Mouse (Mus musculus): ENCODE measurements around the gene Muc5ac. TPM values are rescaled to one million over a fixed set of nuclear protein-coding genes. Genes with fewer than 3 reads are reported as not detected.
A peak's percentile ranks its signal among the peaks of the same experiment; 100 is the strongest.

The Muc5ac gene
- not detected in 2 replicates for polyA plus RNA-seq (2015; fragmentation: Nextera tagmentation; extraction: Ambion mirVana)

- ATAC-seq (ENCODE audit: insufficient read depth) = no peak
- no peaks in the 10 kb centered on the region for H3K9me3 ChIP-seq (replicated peaks)
- 59% methylated on average over 6 of the region's 6 CpGs for WGBS (ENCODE audit: insufficient replicate concordance)
- H3K27me3 ChIP-seq = peaks cover 73% of the 10 kb centered on the region
- H3K9ac ChIP-seq = no peak within 1 kb of the TSS
- no peak within 1 kb of the TSS for H3K4me3 ChIP-seq (replicated peaks)
- no peak within 1 kb of the TSS for H3K4me2 ChIP-seq
- H3K27ac ChIP-seq (replicated peaks) = no peak within 1 kb of the TSS
- H3K36me3 ChIP-seq (replicated peaks) = no peaks in the 10 kb centered on the region
- no peaks in the 10 kb centered on the region for H3K4me1 ChIP-seq (replicated peaks)
These were observed at the start of gene Muc5ac for GRCm38 (mm10) chr7:141788677-141789452. Gene Muc5ac (plus strand): TSS chr7:141788972.

GRCm38 (mm10) chr7:141747451-141748100 lies 41.2 kb upstream of the Muc5ac start:
- Histone ChIP-seq H3K4me3 (replicated peaks) (no peak overlapping the region), H3K9ac (no peak overlapping the region), H3K4me1 (replicated peaks) (no peaks in the 10 kb centered on the region), H3K36me3 (replicated peaks) (no peaks in the 10 kb centered on the region), H3K9me3 (replicated peaks) (no peaks in the 10 kb centered on the region), H3K27ac (replicated peaks) (no peak overlapping the region), H3K27me3 (peaks cover 13% of the 10 kb centered on the region; the same call in 1 of the 2 replicates), H3K4me2 (no peak overlapping the region)
- 57% methylated on average over 7 of the region's 7 CpGs for WGBS (ENCODE audit: insufficient replicate concordance)
- no peak for ATAC-seq (ENCODE audit: insufficient read depth)

GRCm38 (mm10) chr7:141752513-141752912 lies 36.3 kb upstream of the Muc5ac start:
- Histone ChIP-seq H3K4me1 (replicated peaks) (no peaks in the 10 kb centered on the region), H3K36me3 (replicated peaks) (no peaks in the 10 kb centered on the region), H3K9me3 (replicated peaks) (no peaks in the 10 kb centered on the region), H3K4me2 (no peak overlapping the region), H3K27me3 (peaks cover 42% of the 10 kb centered on the region), H3K4me3 (replicated peaks) (no peak overlapping the region), H3K9ac (no peak overlapping the region), H3K27ac (replicated peaks) (no peak overlapping the region)
- no peak for ATAC-seq (ENCODE audit: insufficient read depth)
- WGBS (ENCODE audit: insufficient replicate concordance) = 57% methylated on average over 6 of the region's 6 CpGs

- no peaks in the 10 kb centered on the region for H3K9me3 ChIP-seq (replicated peaks)
- ATAC-seq (ENCODE audit: insufficient read depth) = no peak
- no peak overlapping the region for H3K27ac ChIP-seq (replicated peaks)
- WGBS (ENCODE audit: insufficient replicate concordance) = 48% methylated on average over 4 of the region's 4 CpGs
- no peaks in the 10 kb centered on the region; the same call in 1 of the 2 replicates for H3K4me1 ChIP-seq (replicated peaks)
- peaks cover 49% of the 10 kb centered on the region for H3K27me3 ChIP-seq
- H3K4me2 ChIP-seq = no peak overlapping the region
- H3K9ac ChIP-seq = no peak overlapping the region
- no peak overlapping the region for H3K4me3 ChIP-seq (replicated peaks)
- no peaks in the 10 kb centered on the region for H3K36me3 ChIP-seq (replicated peaks)
These were observed 32.9 kb upstream of the Muc5ac start for GRCm38 (mm10) chr7:141755831-141756230.

GRCm38 (mm10) chr7:141758291-141758690 lies 30.5 kb upstream of the Muc5ac start:
- ATAC-seq (ENCODE audit: insufficient read depth) = no peak
- WGBS (ENCODE audit: insufficient replicate concordance) = 34% methylated on average over 4 of the region's 4 CpGs
- Histone ChIP-seq H3K4me1 (replicated peaks) (no peaks in the 10 kb centered on the region; the same call in 1 of the 2 replicates), H3K9me3 (replicated peaks) (no peaks in the 10 kb centered on the region), H3K27ac (replicated peaks) (no peak overlapping the region), H3K36me3 (replicated peaks) (no peaks in the 10 kb centered on the region), H3K27me3 (peaks cover 62% of the 10 kb centered on the region), H3K9ac (no peak overlapping the region), H3K4me3 (replicated peaks) (no peak overlapping the region), H3K4me2 (no peak overlapping the region)

- Histone ChIP-seq H3K9ac (peak overlapping the region; percentile 57), H3K9me3 (replicated peaks) (no peaks in the 10 kb centered on the region), H3K4me3 (replicated peaks) (peak overlapping the region; percentile 30; the same call in 1 of the 2 replicates), H3K4me1 (replicated peaks) (peaks cover 84% of the 10 kb centered on the region), H3K4me2 (peak overlapping the region; percentile 70), H3K27me3 (peaks cover 20% of the 10 kb centered on the region), H3K36me3 (replicated peaks) (no peaks in the 10 kb centered on the region), H3K27ac (replicated peaks) (peak overlapping the region; percentile 91)
- WGBS (ENCODE audit: insufficient replicate concordance) = 52% methylated on average over 3 of the region's 3 CpGs
- ATAC-seq (ENCODE audit: insufficient read depth) = peak; percentile 67
These were observed 18.3 kb upstream of the Muc5ac start for GRCm38 (mm10) chr7:141770521-141770920.

GRCm38 (mm10) chr7:141770988-141771387 lies 17.8 kb upstream of the Muc5ac start:
- no peaks in the 10 kb centered on the region for H3K36me3 ChIP-seq (replicated peaks)
- no peaks in the 10 kb centered on the region for H3K9me3 ChIP-seq (replicated peaks)
- peak overlapping the region; percentile 59 for H3K9ac ChIP-seq
- WGBS (ENCODE audit: insufficient replicate concordance) = 11% methylated on average over 8 of the region's 8 CpGs
- peak overlapping the region; percentile 30 for H3K4me3 ChIP-seq (replicated peaks)
- H3K4me2 ChIP-seq = peak overlapping the region; percentile 70
- peak overlapping the region; percentile 91 for H3K27ac ChIP-seq (replicated peaks)
- ATAC-seq (ENCODE audit: insufficient read depth) = peak; percentile 99
- H3K27me3 ChIP-seq = peaks cover 18% of the 10 kb centered on the region
- peaks cover 86% of the 10 kb centered on the region for H3K4me1 ChIP-seq (replicated peaks)

- 42% methylated on average over 1 of the region's 1 CpGs for WGBS (ENCODE audit: insufficient replicate concordance)
- no peak for ATAC-seq (ENCODE audit: insufficient read depth)
- H3K9ac ChIP-seq = peak overlapping the region; percentile 59; the same call in 1 of the 2 replicates
These were observed 16.7 kb upstream of the Muc5ac start for GRCm38 (mm10) chr7:141772058-141772557.

GRCm38 (mm10) chr7:141774855-141775254 lies 13.9 kb upstream of the Muc5ac start:
- Histone ChIP-seq H3K4me2 (no peak overlapping the region), H3K4me1 (replicated peaks) (peaks cover 61% of the 10 kb centered on the region), H3K9ac (no peak overlapping the region), H3K27me3 (peaks cover 41% of the 10 kb centered on the region), H3K36me3 (replicated peaks) (no peaks in the 10 kb centered on the region), H3K4me3 (replicated peaks) (no peak overlapping the region), H3K27ac (replicated peaks) (0 out of 2 replicates have a peak overlapping the region, but pooled peaks have one; percentile 14), H3K9me3 (replicated peaks) (no peaks in the 10 kb centered on the region)
- no peak for ATAC-seq (ENCODE audit: insufficient read depth)
- WGBS (ENCODE audit: insufficient replicate concordance) = 27% methylated on average over 2 of the region's 2 CpGs

More at GRCm38 (mm10) chr7:141772058-141772557, 16.7 kb upstream of the Muc5ac start:
- peaks cover 21% of the 10 kb centered on the region for H3K27me3 ChIP-seq
- H3K4me3 ChIP-seq (replicated peaks) = no peak overlapping the region
- peaks cover 78% of the 10 kb centered on the region for H3K4me1 ChIP-seq (replicated peaks)
- H3K4me2 ChIP-seq = peak overlapping the region; percentile 70; the same call in 1 of the 2 replicates
- H3K27ac ChIP-seq (replicated peaks) = peak overlapping the region; percentile 91
- no peaks in the 10 kb centered on the region for H3K9me3 ChIP-seq (replicated peaks)
- H3K36me3 ChIP-seq (replicated peaks) = no peaks in the 10 kb centered on the region

- Histone ChIP-seq H3K4me3 (replicated peaks) (no peak overlapping the region), H3K27ac (replicated peaks) (no peak overlapping the region), H3K4me1 (replicated peaks) (peaks cover 47% of the 10 kb centered on the region), H3K27me3 (peaks cover 54% of the 10 kb centered on the region), H3K36me3 (replicated peaks) (no peaks in the 10 kb centered on the region), H3K9ac (no peak overlapping the region), H3K9me3 (replicated peaks) (no peaks in the 10 kb centered on the region), H3K4me2 (no peak overlapping the region)
- 68% methylated on average over 5 of the region's 5 CpGs for WGBS (ENCODE audit: insufficient replicate concordance)
- no peak for ATAC-seq (ENCODE audit: insufficient read depth)
These were observed 12.6 kb upstream of the Muc5ac start for GRCm38 (mm10) chr7:141776199-141776598.

GRCm38 (mm10) chr7:141794251-141794650 lies 5.5 kb downstream of the Muc5ac start:
- Histone ChIP-seq H3K27ac (replicated peaks) (no peak overlapping the region), H3K4me1 (replicated peaks) (no peaks in the 10 kb centered on the region), H3K9ac (no peak overlapping the region), H3K4me3 (replicated peaks) (no peak overlapping the region), H3K9me3 (replicated peaks) (0 out of 2 replicates have a peak, but pooled peaks cover 10% of the 10 kb centered on the region), H3K36me3 (replicated peaks) (no peaks in the 10 kb centered on the region), H3K4me2 (no peak overlapping the region), H3K27me3 (peaks cover 55% of the 10 kb centered on the region)
- ATAC-seq (ENCODE audit: insufficient read depth) = no peak
- 69% methylated on average over 1 of the region's 1 CpGs for WGBS (ENCODE audit: insufficient replicate concordance)
